Mouse (Mus musculus): ENCODE measurements at regions not wholly inside any gene's neighbourhood (a gene's known extent, or its start where the extent isn't known, plus 50 kb on each side); places are given as distances from the start of the nearest gene placed in this dataset.

GRCm38 (mm10) chr16:93281715-93282114, 322.1 kb downstream of the Setd4 start:
- DNase-seq (ENCODE audit: low read depth, low spot score) = no peak

GRCm38 (mm10) chr16:93272636-93273035, 331.2 kb downstream of the Setd4 start:
- DNase-seq (ENCODE audit: low read depth, low spot score) = no peak

GRCm38 (mm10) chr16:93272146-93272545, 331.7 kb downstream of the Setd4 start:
- no peak for DNase-seq (ENCODE audit: low read depth, low spot score)

GRCm38 (mm10) chr16:93264061-93264585, 339.7 kb downstream of the Setd4 start:
- DNase-seq (ENCODE audit: low read depth, low spot score) = no peak

GRCm38 (mm10) chr16:93263141-93263815, 340.6 kb downstream of the Setd4 start:
- DNase-seq (ENCODE audit: low read depth, low spot score) = no peak

GRCm38 (mm10) chr16:93246825-93247224, 357.0 kb downstream of the Setd4 start:
- DNase-seq (ENCODE audit: low read depth, low spot score) = no peak

- DNase-seq (ENCODE audit: low read depth, low spot score) = no peak
These were observed 358.1 kb downstream of the Setd4 start for GRCm38 (mm10) chr16:93245738-93246137.

- no peak for DNase-seq (ENCODE audit: low read depth, low spot score)
These were observed 365.0 kb downstream of the Setd4 start for GRCm38 (mm10) chr16:93238898-93239297.

- DNase-seq (ENCODE audit: low read depth, low spot score) = no peak
These were observed 365.5 kb downstream of the Setd4 start for GRCm38 (mm10) chr16:93238326-93238725.

GRCm38 (mm10) chr16:93225644-93226043, 378.2 kb downstream of the Setd4 start:
- DNase-seq (ENCODE audit: low read depth, low spot score) = no peak

GRCm38 (mm10) chr16:93225196-93225595, 378.7 kb downstream of the Setd4 start:
- DNase-seq (ENCODE audit: low read depth, low spot score) = no peak

- no peak for DNase-seq (ENCODE audit: low read depth, low spot score)
These were observed 384.1 kb downstream of the Setd4 start for GRCm38 (mm10) chr16:93219731-93220130.

GRCm38 (mm10) chr16:93218402-93218801, 385.5 kb downstream of the Setd4 start:
- peak; percentile 4 for DNase-seq (ENCODE audit: low read depth, low spot score)

GRCm38 (mm10) chr16:93217600-93218226, 386.1 kb downstream of the Setd4 start:
- DNase-seq (ENCODE audit: low read depth, low spot score) = no peak

- DNase-seq (ENCODE audit: low read depth, low spot score) = no peak
These were observed 388.2 kb downstream of the Setd4 start for GRCm38 (mm10) chr16:93215630-93216029.

GRCm38 (mm10) chr16:93213618-93214017, 387.7 kb upstream of the Runx1 start:
- no peak for DNase-seq (ENCODE audit: low read depth, low spot score)

- no peak for DNase-seq (ENCODE audit: low read depth, low spot score)
These were observed 381.7 kb upstream of the Runx1 start for GRCm38 (mm10) chr16:93207675-93208074.

GRCm38 (mm10) chr16:93207217-93207616, 381.3 kb upstream of the Runx1 start:
- no peak for DNase-seq (ENCODE audit: low read depth, low spot score)

- DNase-seq (ENCODE audit: low read depth, low spot score) = no peak
These were observed 380.4 kb upstream of the Runx1 start for GRCm38 (mm10) chr16:93206325-93206724.

GRCm38 (mm10) chr16:93204601-93205000, 378.7 kb upstream of the Runx1 start:
- no peak for DNase-seq (ENCODE audit: low read depth, low spot score)

GRCm38 (mm10) chr16:93202591-93202990, 376.6 kb upstream of the Runx1 start:
- no peak for DNase-seq (ENCODE audit: low read depth, low spot score)

GRCm38 (mm10) chr16:93197300-93197699, 371.4 kb upstream of the Runx1 start:
- DNase-seq (ENCODE audit: low read depth, low spot score) = no peak

- DNase-seq (ENCODE audit: low read depth, low spot score) = no peak
These were observed 368.1 kb upstream of the Runx1 start for GRCm38 (mm10) chr16:93193921-93194481.

All from CD4-positive helper T cell, adult 2 months (primary cell).